Mouse (Mus musculus) heart, adult 9 months (tissue): ENCODE measurements around the gene Hist1h3a.
A peak's percentile ranks its signal among the peaks of the same experiment; 100 is the strongest.
"Not testable (repeated sequence)": the region's sequence is repeated elsewhere in the genome, so short reads cannot be mapped to it uniquely, and the experiment has no call there.

Source experiments
- DNase-seq, 2 experiments: peaks; one replicate each; pipeline ENCODE4 v3.0.0; 2022; ENCODE audit warnings: low spot score in 2 of 2

Gene Hist1h3a

GRCm38 (mm10) chr13:23761871-23762821, at the start of gene Hist1h3a:
Gene Hist1h3a, minus strand, starts transcription at chr13:23762386.
- peak; percentile 74 to 87 for DNase-seq

DNA sequence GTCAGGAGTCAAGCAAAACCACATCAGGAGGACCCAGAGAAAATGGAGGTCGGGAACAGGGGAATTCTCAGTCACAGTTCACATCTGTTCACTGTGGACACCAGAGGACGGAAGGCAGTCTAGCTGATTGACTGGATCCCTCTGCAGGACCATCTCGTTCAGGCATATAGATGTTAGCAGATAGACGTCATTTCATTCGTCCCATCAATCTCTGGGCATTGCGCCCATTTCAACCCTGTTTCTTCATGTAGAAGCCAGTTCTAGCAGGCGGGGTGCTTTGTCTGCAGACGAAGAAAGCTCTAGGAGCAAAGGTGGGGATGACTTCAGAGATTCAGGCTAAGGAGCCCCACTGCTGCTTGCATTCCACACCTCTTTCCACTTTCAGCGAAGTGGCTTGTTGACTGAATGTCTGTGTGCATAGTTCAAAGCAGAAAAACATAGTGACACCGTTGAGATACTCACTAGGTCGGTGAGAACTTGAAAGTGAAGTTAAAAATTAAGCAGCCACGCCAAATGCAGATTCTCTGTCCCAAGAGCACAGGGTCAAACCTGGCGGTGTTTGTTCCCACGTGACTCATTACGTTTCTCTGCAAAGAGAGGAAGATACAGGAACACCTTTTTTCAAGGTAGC, 44.4 kb upstream of the Hist1h3a start, which contains the start of gene Slc17a2:
Gene Slc17a2 (plus strand): TSS at position 572 of the 631 bp plus-strand sequence.
- no peak for DNase-seq

DNA sequence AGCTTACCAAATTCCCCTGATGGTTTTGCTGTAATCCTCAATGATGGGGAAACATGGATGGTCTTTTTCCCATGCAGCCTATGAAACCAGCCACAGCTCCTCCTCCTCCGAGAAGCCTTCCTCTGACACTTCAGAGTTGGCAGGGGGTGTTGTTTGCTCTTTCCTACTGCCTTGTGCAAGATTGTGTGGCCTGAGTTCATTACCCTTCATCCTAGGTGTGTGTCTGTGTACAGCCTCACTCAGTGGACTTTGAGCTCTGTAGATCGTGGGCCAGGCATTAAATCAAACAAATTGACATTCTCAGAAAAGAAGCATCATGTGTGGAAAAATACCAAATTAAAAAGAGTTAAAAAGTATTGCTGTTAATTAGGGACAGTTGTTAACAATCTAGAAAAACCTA, 42.3 kb upstream of the Hist1h3a start:
- DNase-seq = no peak

GRCm38 (mm10) chr13:23799405-23799804, 37.2 kb upstream of the Hist1h3a start:
- peak; percentile 3 to 7 for DNase-seq

DNA sequence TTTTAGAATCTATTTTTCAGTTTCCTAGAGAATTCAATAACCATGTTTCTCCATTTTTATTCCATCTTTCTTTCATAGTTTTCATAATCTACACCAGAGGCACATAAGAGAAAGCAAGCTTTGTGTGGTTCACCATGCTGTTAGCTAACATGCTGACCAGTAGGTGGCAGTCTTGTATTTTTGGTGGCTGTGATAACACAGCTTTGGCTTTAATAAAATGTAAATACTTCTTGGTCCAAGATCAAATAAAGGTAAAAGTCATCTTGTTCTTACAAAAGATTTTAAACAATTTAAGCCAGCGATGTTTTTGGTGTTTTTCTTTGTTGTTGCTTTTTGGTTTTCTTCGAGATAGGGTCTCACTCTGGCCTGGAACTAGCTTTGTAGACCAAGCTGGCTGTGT, 30.3 kb upstream of the Hist1h3a start:
- DNase-seq = peak in 1 of 2 experiments; percentile 12

- DNase-seq = no peak
Measured at GRCm38 (mm10) chr13:23779025-23779424, 16.8 kb upstream of the Hist1h3a start.

- DNase-seq = no peak
Measured at GRCm38 (mm10) chr13:23778339-23778738, 16.2 kb upstream of the Hist1h3a start.

GRCm38 (mm10) chr13:23772561-23773313, 10.6 kb upstream of the Hist1h3a start:
- peak in 1 of 2 experiments; percentile 17 for DNase-seq

- DNase-seq = not testable (repeated sequence)
Measured at GRCm38 (mm10) chr13:23769613-23770012, 7.4 kb upstream of the Hist1h3a start, which contains the start of gene Trim38. Gene Trim38, plus strand, starts transcription at chr13:23769913.

DNA sequence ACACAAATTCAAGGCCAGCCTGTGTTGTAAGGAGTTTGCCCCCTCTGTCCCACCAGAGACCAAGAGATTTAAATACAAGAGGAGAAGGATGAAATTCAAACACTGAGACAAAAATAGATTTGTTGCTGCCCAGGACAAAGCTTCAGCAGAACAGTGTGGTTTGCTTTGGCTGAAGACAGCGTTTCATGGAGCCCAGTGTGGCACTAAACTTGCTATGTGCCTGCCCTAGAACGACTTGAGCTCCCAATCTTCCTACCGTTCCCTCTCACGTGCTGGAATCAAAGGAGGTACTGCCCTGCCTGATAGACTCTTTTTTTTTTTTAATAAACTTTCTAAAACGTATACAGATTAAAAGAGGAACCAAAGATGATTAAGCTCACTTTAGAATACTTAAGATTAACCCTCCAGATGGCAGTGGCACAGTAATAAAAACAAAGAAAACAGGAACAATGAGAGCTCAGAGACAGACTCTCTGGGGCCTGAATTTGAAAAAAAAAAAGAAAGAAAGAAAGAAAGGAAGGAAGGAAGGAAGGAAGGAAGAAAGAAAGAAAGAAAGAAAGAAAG, 6.7 kb upstream of the Hist1h3a start:
- no peak for DNase-seq

DNA sequence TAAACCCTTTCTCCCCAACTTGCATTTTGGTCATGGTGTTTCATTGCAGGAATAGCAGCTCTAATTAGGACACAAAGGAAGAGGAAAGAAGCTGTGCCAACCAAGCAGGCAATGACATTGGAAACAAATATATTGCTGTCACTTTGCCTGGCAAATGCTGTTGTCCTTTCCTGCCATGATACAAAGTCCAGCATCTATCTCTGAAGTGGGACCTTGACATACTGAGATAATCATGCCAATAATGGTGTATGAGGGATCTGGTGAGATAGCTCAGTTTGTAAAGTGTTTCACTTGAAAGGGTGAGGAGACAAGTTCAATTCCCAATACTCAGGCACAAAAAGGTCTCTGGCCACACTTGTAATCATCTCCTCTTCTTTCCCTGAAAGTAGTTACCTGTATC, 4.6 kb upstream of the Hist1h3a start:
- no peak for DNase-seq

GRCm38 (mm10) chr13:23765172-23765513, 3.0 kb upstream of the Hist1h3a start:
- DNase-seq = no peak

DNA sequence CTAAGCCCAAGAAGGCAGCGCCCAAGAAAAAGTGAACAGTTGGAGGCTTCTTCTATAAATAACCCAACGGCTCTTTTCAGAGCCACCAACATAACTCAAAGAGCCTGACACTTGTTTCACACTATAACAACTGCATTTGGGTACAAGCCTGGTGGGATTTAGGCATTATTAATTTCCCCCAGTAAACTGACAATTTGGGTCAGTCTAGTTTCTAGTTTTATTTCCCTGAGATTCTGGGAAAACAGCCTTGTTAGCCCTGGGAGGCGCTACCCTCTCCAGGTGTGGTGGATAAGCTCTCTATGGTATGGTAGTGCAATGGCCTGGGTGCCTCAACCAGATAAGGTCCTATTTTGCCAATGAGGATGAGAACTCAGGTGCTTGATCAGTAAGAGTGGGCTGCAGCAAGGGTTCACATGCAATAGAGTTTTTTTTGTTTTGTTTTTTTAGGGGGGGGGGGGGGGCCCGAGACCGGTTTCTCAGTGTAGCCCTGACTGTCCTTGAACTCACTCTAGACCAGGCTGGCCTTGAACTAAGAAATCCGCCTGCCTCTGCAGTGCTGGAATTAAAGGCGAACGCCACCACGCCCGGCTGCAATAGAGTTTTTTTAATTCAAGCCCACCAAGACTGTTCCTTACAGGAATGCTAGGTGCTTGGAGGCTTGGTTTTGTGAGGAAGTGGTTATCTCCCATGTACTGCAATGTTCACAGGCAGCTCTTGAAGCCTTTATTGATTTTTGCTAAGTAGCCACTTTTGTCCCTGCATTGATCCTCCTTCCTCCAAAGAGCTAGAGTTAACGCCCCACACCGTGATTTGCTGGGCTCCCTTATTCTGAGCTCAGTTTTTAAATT, 2.4 kb upstream of the Hist1h3a start:
- no peak for DNase-seq

GRCm38 (mm10) chr13:23763586-23764323, 1.6 kb upstream of the Hist1h3a start, which contains the start of gene Hist1h1a:
Gene Hist1h1a, plus strand, starts transcription at chr13:23763666.
- peak; percentile 78 to 80 for DNase-seq

DNA sequence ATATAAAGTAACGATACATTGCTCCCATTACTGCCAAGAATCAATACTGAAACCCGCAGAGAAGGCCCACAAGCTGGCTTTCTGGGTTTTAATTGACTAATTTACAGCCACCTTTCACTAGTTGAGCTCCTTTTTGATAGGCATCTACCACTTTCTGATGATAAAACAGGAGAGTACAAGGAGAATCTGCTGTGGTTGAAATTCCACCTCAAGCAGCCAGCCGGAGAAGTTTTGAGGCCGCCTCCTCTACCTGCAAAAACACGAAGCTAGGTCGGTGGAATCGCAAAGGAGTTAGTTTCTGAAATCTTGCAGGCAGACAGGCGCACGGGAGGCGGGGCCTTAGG, 1.0 kb upstream of the Hist1h3a start:
- DNase-seq = no peak

DNA sequence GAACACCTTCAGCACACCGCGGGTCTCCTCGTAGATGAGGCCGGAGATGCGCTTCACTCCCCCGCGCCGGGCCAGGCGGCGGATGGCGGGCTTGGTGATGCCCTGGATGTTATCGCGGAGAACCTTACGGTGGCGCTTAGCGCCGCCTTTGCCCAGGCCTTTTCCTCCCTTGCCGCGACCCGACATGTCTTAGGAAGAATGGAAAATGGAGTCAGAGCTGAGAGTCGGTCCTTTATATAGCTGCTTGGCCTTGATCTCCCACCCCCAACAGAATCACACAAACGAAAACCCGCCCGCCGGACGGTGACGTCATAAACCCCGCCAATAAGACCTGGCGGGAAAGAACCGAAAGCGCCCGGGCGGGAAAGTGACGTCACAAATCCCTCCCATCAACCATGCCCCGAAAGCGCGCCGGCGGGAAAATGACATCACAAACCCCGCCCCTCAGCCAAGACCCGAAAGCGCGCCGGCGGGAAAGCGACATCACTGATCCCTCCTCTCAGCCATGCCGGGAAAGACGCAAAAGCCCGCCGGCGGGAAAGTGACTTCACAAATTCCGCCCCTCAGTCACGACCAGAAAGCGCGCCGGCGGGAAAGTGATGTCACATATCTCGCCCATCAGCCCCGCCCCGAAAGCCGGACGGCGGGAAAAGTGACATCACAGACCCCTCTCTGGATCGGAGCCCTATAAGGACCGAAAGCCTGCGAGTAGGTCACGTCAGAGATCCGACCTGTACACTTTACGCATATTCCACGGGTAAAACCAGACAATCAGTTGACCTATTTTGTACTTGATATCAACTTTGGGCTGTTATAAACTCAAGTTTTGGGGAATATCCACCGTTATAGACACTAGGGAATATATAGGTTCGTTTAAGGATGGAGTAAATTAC, 968 bp downstream of the Hist1h3a start, which contains the start of gene Hist1h4a:
Gene Hist1h4a (minus strand): TSS at position 259 of the 893 bp plus-strand sequence.
- DNase-seq = peak; percentile 97

GRCm38 (mm10) chr13:23760240-23760971, 1.8 kb downstream of the Hist1h3a start:
- DNase-seq = no peak

DNA sequence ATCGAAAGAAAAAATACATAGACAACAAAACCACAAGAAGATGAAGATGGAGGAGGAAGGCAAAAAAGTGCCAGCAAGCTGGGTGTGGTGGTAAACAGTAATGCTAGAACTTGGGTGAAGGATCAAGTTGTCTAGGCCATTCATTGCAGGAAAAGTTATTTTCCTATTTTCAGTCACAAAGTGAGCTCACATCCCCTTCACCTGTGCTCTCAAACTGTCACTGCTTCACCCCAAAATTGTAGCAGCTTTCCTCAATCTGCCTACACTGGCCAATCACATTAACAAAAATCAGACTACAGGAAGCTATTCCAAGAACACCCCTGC, 2.3 kb downstream of the Hist1h3a start:
- DNase-seq = no peak
